In genomic region chr15:10833866-10834571, GRCm38 (mm10) we compare ENCODE assay signal across 14 mouse cellular contexts.
DNase-seq lines count a peak whose midpoint lies in the region; ATAC-seq lines count a peak whose summit lies in the region.
"Had no signal": no experiment of that assay in that cellular context is flagged by ENCODE, and none has a peak within 500 bp of the region (broad histone marks: within the 10 kb centered on the region; RNA-seq: fewer than 3 reads in every experiment).

No protein-coding gene starts in this region.

- no peaks in the 10 kb centered on the region for H3K27me3 ChIP-seq in heart, embryonic 13.5 days (replicated peaks)
- H3K27me3 ChIP-seq in kidney, embryonic 15.5 days = no peaks in the 10 kb centered on the region
- no peaks in the 10 kb centered on the region for H3K27me3 ChIP-seq in liver, embryonic 16.5 days (ENCODE audit: control insufficient read depth, insufficient read depth, low read depth, low read length)
- H3K27me3 ChIP-seq in hindbrain, embryonic 13.5 days = no peaks in the 10 kb centered on the region

- peak overlapping the region; percentile 39 for H3K27ac ChIP-seq in heart, embryonic 13.5 days (replicated peaks)
- H3K27ac ChIP-seq in kidney, embryonic 15.5 days = peak overlapping the region; percentile 72
- peak overlapping the region; percentile 80 for H3K27ac ChIP-seq in liver, embryonic 16.5 days (ENCODE audit: low read length)
- H3K27ac ChIP-seq in hindbrain, embryonic 13.5 days = no peak overlapping the region

- no peaks in the 10 kb centered on the region for H3K9me3 ChIP-seq in heart, embryonic 13.5 days
- no peaks in the 10 kb centered on the region for H3K9me3 ChIP-seq in kidney, embryonic 15.5 days (replicated peaks)
- no peaks in the 10 kb centered on the region for H3K9me3 ChIP-seq in liver, embryonic 16.5 days (replicated peaks; ENCODE audit: control insufficient read depth, low read length)
- H3K9me3 ChIP-seq in hindbrain, embryonic 13.5 days = no peaks in the 10 kb centered on the region

- H3K4me3 ChIP-seq in heart, embryonic 13.5 days = no peak overlapping the region
- no peak overlapping the region for H3K4me3 ChIP-seq in kidney, embryonic 15.5 days (replicated peaks)
- H3K4me3 ChIP-seq in liver, embryonic 16.5 days (ENCODE audit: low read depth, low read length) = no peak overlapping the region
- H3K4me3 ChIP-seq in hindbrain, embryonic 13.5 days = no peak overlapping the region
- H3K4me3 ChIP-seq: erythroblast, embryonic 14.5 days had no signal

- H3K4me1 ChIP-seq in heart, embryonic 13.5 days = peaks cover 27% of the 10 kb centered on the region
- H3K4me1 ChIP-seq in kidney, embryonic 15.5 days = peaks cover 14% of the 10 kb centered on the region
- peaks cover 2% of the 10 kb centered on the region; the same call in 1 of the 2 replicates for H3K4me1 ChIP-seq in liver, embryonic 16.5 days (ENCODE audit: control insufficient read depth, low read depth, low read length)
- H3K4me1 ChIP-seq in hindbrain, embryonic 13.5 days (replicated peaks) = no peaks in the 10 kb centered on the region

- no peak overlapping the region for H3K9ac ChIP-seq in heart, embryonic 13.5 days
- no peak overlapping the region for H3K9ac ChIP-seq in kidney, embryonic 15.5 days
- H3K9ac ChIP-seq in liver, embryonic 16.5 days (ENCODE audit: low read depth, low read length) = no peak overlapping the region
- no peak overlapping the region for H3K9ac ChIP-seq in hindbrain, embryonic 13.5 days

- H3K36me3 ChIP-seq in heart, embryonic 13.5 days = no peaks in the 10 kb centered on the region
- H3K36me3 ChIP-seq in kidney, embryonic 15.5 days = no peaks in the 10 kb centered on the region
- H3K36me3 ChIP-seq in liver, embryonic 16.5 days (ENCODE audit: control insufficient read depth, insufficient read depth) = no peaks in the 10 kb centered on the region
- H3K36me3 ChIP-seq in hindbrain, embryonic 13.5 days = no peaks in the 10 kb centered on the region

- DNase-seq in heart, postnatal 25 days (ENCODE audit: low spot score) = no peak
- no peak for DNase-seq in frontal cortex, adult 2 months (ENCODE audit: extremely low spot score in 1 of 2, low spot score in 1 of 2)
- DNase-seq: adrenal gland, postnatal 10 days; layer of hippocampus, adult 9-11 months; lung, adult 18-20 months; thymus, adult 2 months had no signal

- intact Hi-C loops in heart, postnatal 25 days (cut with DNase I) = no loop called here

- no peak overlapping the region for H3K4me2 ChIP-seq in heart, embryonic 13.5 days
- no peak overlapping the region for H3K4me2 ChIP-seq in kidney, embryonic 15.5 days
- H3K4me2 ChIP-seq in liver, embryonic 16.5 days (ENCODE audit: low read depth, low read length) = no peak overlapping the region
- no peak overlapping the region for H3K4me2 ChIP-seq in hindbrain, embryonic 13.5 days

- no peak for ATAC-seq in heart, embryonic 13.5 days (ENCODE audit: extremely low read depth, insufficient number of reproducible peaks, low FRiP score, low TSS enrichment)
- peak; percentile 42 for ATAC-seq in granulocyte monocyte progenitor cell, adult 5-6 weeks (replicated peaks; ENCODE audit: poor library complexity, severe bottlenecking)
- no peak; the same call in 1 of the 2 replicates for ATAC-seq in kidney, embryonic 15.5 days (replicated peaks; ENCODE audit: low FRiP score)
- ATAC-seq in liver, embryonic 16.5 days (ENCODE audit: low read depth) = peak; percentile 92
- no peak for ATAC-seq in hindbrain, embryonic 13.5 days (ENCODE audit: low FRiP score)
- ATAC-seq in cerebellum, adult (ENCODE audit: insufficient number of reproducible peaks, low FRiP score, low TSS enrichment) = no peak
- ATAC-seq: midbrain, embryonic 16.5 days had no signal

- WGBS in heart, embryonic 13.5 days = 47% methylated on average over 7 of the region's 7 CpGs
- 45% methylated on average over 7 of the region's 7 CpGs for WGBS in kidney, embryonic 15.5 days
- 59% methylated on average over 7 of the region's 7 CpGs for WGBS in liver, embryonic 16.5 days (ENCODE audit: insufficient replicate concordance)
- 93% methylated on average over 7 of the region's 7 CpGs for WGBS in hindbrain, embryonic 13.5 days

Comparison
In these comparisons a context has a peak if more than half of its experiments do, and no peak if none do; other contexts are left out.
1. ATAC-seq: peak in granulocyte monocyte progenitor cell, adult 5-6 weeks (single experiment) and liver, embryonic 16.5 days (single experiment); none in heart, embryonic 13.5 days (single experiment), kidney, embryonic 15.5 days (single experiment), hindbrain, embryonic 13.5 days (single experiment) and cerebellum, adult (single experiment).